Mouse (Mus musculus) liver, embryonic 14.5 days (tissue): ENCODE results near the gene P3h2. TPM values are rescaled to one million over a fixed set of nuclear protein-coding genes. Genes with fewer than 3 reads are reported as not detected.

Experiments used
- ATAC-seq: fragments of 200-750 bp; cut with Nextera tagmentation; 2 replicates; pipeline ENCODE4 v1.8.0; 2017; ENCODE audit warnings: moderate number of reproducible peaks, mild to moderate bottlenecking, moderate library complexity; ENCODE audit not compliant: insufficient read depth
- DNase-seq, 3 experiments: peaks; one replicate each; pipeline ENCODE4 v3.0.0-alpha.2; 2012 to 2013; ENCODE audit warnings: low read depth in 3 of 3, low spot score in 3 of 3
- H3K27ac ChIP-seq: fragments of 300-500 bp; sonication (generic); 2 replicates; pipeline ENCODE4 v1.5.1; 2014; ENCODE audit warnings: moderate library complexity, mild to moderate bottlenecking, control low read depth, inconsistent platforms
- H3K27me3 ChIP-seq: fragments of 300-500 bp; sonication (generic); 2 replicates; pipeline ENCODE4 v1.6.1; 2014; ENCODE audit warnings: mild to moderate bottlenecking, low read length, moderate library complexity; ENCODE audit not compliant: control insufficient read depth, insufficient read depth
- H3K36me3 ChIP-seq: fragments of 300-500 bp; sonication (generic); replicated peaks from 2 replicates; pipeline ENCODE4 v1.6.1; 2014; ENCODE audit warnings: low read depth; ENCODE audit not compliant: control insufficient read depth, insufficient read depth
- H3K4me1 ChIP-seq, 2 experiments: fragments of 200-500 bp in 1 of 2; fragments of 300-500 bp in 1 of 2; sonication (generic) in 1 of 2; replicated peaks; 2 replicates each; pipeline ENCODE4 v1.6.1; 2012 to 2014; ENCODE audit warnings: antibody characterized with exemption in 1 of 2, inconsistent platforms in 1 of 2, low read length in 1 of 2; ENCODE audit not compliant: control insufficient read depth in 2 of 2, insufficient read depth in 2 of 2
- H3K4me2 ChIP-seq: fragments of 300-500 bp; sonication (generic); 2 replicates; pipeline ENCODE4 v1.6.1; 2014; ENCODE audit warnings: low read depth, mild to moderate bottlenecking, control low read depth, moderate library complexity
- H3K4me3 ChIP-seq, 2 experiments: fragments of 200-500 bp in 1 of 2; fragments of 300-500 bp in 1 of 2; sonication (generic) in 1 of 2; 2 replicates each; pipeline ENCODE4 v1.5.1; 2012 to 2014; ENCODE audit warnings: low read depth in 2 of 2, low read length in 2 of 2, mild to moderate bottlenecking in 2 of 2, control low read depth in 1 of 2, inconsistent platforms in 1 of 2, moderate library complexity in 1 of 2; ENCODE audit not compliant: insufficient read depth in 1 of 2
- H3K9ac ChIP-seq: fragments of 300-500 bp; sonication (generic); replicated peaks from 2 replicates; pipeline ENCODE4 v1.6.1; 2014; ENCODE audit warnings: mild to moderate bottlenecking, control low read depth, moderate library complexity
- H3K9me3 ChIP-seq: fragments of 300-500 bp; sonication (generic); 2 replicates; pipeline ENCODE4 v1.6.1; 2016; ENCODE audit warnings: low read length, mixed read lengths; ENCODE audit not compliant: control insufficient read depth
- CTCF ChIP-seq: IDR thresholded peaks from 2 replicates; pipeline ENCODE4 v1.5.1; 2016; ENCODE audit warnings: antibody characterized with exemption, low read depth, control low read depth
- EP300 ChIP-seq: IDR thresholded peaks from 2 replicates; pipeline ENCODE4 v1.6.1; 2016; ENCODE audit warnings: antibody characterized with exemption, low read depth
- WGBS: fragments of 180-500 bp; shearing (Covaris S2); extraction: QIAGEN DNeasy Blood & Tissue Kit; methylation state at CpG from one replicate; pipeline ENCODE4 v1.1.7; 2014; ENCODE audit not compliant: insufficient replicate concordance; 5-methylcytosine and 5-hydroxymethylcytosine counted together
- polyA plus RNA-seq, 2 experiments: library from polyadenylated mRNA; depleted of rRNA in 1 of 2; stranded (reverse) in 1 of 2; unstranded in 1 of 2; fragments of >200 nt; fragmentation: Nextera tagmentation in 1 of 2; extraction: Ambion mirVana in 1 of 2; gene quantifications; 2 replicates each; pipeline versions ENCODE4 v1.2.1 to v1.2.3; 2012 to 2014

The P3h2 gene
- polyA plus RNA-seq, 2 experiments = 0.86 to 0.89 TPM

DNA sequence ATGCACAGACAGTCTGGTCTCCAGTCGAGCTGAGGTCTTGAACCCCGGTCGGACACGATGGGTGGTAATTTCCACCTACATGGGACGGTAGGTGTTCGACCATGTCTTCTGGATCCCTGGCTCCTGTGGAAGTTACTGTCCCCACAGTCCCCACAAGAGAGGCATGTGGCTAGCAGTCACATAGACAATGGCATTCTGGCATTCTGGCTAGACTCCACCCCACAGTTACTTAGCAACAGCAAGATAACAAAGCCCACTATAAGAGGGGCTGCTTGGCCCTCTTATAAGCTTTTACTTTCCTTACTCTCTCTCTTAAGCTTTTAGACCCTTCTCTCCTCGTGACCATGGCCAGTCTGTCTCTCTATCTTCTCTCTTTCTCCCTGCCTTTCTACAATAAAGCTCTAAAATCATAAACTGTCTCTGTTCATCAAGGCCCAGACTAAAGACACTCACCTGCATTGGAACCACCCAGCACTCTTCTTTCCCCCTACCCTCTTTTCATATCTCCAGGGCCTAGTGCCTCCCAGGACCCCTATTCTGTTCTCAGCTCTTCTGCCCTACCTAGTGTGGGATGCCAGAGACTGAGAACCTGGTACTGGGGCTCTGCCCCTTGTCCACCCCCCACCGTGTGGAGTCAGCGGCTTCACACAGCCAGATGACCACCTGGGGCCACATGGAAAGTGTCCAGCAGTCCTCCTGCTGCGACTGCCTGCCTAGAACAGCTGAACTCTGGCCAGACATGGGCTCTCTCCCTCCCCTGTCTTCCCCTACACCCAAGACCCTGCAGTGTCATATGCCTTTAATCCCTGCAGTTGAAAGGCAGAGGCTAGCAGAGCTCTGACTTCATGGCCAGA, 28.1 kb downstream of the P3h2 start:
- no peak for ATAC-seq

DNA sequence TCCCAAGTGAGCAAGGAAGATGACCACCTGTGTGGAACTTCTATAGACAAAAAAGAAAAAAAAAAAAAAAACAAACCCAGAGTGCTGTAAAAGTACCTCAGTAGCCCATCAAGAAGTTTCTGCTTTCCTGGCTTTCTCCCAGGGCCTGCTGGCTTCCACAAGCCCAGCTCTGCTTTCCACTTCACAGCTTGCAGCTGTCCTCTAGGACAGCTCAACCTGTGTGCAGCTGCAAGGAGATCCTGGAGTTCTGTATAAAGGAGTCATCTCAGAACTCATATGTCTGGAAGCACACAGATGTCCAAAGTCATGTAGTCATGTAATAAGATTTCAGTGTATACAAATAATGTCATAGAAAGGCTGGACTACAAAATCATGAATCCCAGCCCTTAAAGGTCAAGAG, 30.5 kb downstream of the P3h2 start:
- Histone ChIP-seq H3K36me3 (no peaks in the 10 kb centered on the region), H3K27me3 (no peaks in the 10 kb centered on the region), H3K4me2 (no peak overlapping the region), H3K4me3 (no peak overlapping the region), H3K4me1 (peaks cover 0 to 2% of the 10 kb centered on the region in 2 experiments; a peak in 1 of 4 replicates), H3K9ac (no peak overlapping the region), H3K27ac (no peak overlapping the region), H3K9me3 (no peaks in the 10 kb centered on the region)
- no peak for TF ChIP-seq EP300
- no peak for TF ChIP-seq CTCF
- DNase-seq (no peak), ATAC-seq (no peak)

More for the DNA sequence above, 28.1 kb downstream of the P3h2 start:
- Histone ChIP-seq H3K4me2 (no peak overlapping the region), H3K9ac (no peak overlapping the region), H3K9me3 (no peaks in the 10 kb centered on the region), H3K27ac (no peak overlapping the region), H3K36me3 (no peaks in the 10 kb centered on the region), H3K4me1 (peaks cover 0 to 2% of the 10 kb centered on the region in 2 experiments; a peak in 1 of 4 replicates), H3K27me3 (no peaks in the 10 kb centered on the region), H3K4me3 (no peak overlapping the region)
- no peak for TF ChIP-seq EP300
- TF ChIP-seq CTCF = no peak
- no peak for DNase-seq
- WGBS = 64% methylated on average over 10 of the region's 10 CpGs

DNA sequence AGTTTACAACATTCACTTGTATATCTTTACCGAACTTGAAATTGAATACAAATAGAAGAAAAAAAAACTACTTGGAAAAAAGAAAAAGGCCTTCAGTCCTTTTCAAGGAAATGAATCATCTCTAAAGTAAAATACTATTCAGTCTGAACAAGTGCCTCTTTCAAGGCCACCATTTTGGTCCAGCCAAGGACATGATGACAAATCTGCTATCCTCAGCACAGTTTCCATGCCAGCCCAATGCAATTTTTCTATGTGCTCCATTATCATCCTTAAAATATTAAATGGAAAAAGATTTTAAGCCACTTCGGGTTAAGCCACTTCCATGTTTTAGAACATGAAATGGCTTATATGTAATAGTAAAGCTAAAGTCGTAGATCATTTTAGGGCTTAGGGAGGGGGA, 35.2 kb downstream of the P3h2 start:
- Histone ChIP-seq H3K36me3 (no peaks in the 10 kb centered on the region), H3K4me3 (no peak overlapping the region), H3K27me3 (no peaks in the 10 kb centered on the region), H3K27ac (no peak overlapping the region), H3K9me3 (no peaks in the 10 kb centered on the region), H3K9ac (no peak overlapping the region), H3K4me1 (no peaks in the 10 kb centered on the region), H3K4me2 (no peak overlapping the region)
- TF ChIP-seq CTCF (no peak), EP300 (no peak)
- no peak for ATAC-seq
- WGBS = 66% methylated on average over 3 of the region's 3 CpGs
- no peak for DNase-seq

DNA sequence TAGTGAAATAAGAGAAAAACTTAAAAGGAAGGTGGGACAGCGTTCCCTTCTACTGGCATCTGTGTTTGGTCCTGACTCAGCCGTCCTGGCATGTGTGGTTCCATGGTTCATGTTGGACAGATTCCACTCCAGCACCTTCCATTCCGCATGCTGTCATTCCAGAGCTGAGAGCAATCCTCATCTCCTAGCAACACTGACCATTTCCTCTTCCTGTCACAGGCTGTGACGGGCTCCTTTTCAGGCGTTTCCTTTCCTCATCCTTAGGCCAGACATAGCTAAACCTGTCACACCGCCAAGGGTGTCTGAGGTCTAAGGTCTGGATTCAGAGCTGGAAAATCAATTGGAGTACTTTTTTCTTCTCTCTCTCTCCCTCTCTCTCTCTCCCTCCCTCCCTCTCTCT, 40.5 kb downstream of the P3h2 start:
- H3K27ac ChIP-seq = no peak overlapping the region
- no peaks in the 10 kb centered on the region for H3K4me1 ChIP-seq
- no peaks in the 10 kb centered on the region for H3K9me3 ChIP-seq
- no peak overlapping the region for H3K9ac ChIP-seq
- ATAC-seq (no peak), DNase-seq (no peak)
- H3K36me3 ChIP-seq = no peaks in the 10 kb centered on the region
- no peak overlapping the region for H3K4me3 ChIP-seq
- WGBS = 21% methylated on average over 6 of the region's 6 CpGs
- H3K4me2 ChIP-seq = no peak overlapping the region
- TF ChIP-seq EP300 (no peak), CTCF (no peak)
- H3K27me3 ChIP-seq = no peaks in the 10 kb centered on the region

DNA sequence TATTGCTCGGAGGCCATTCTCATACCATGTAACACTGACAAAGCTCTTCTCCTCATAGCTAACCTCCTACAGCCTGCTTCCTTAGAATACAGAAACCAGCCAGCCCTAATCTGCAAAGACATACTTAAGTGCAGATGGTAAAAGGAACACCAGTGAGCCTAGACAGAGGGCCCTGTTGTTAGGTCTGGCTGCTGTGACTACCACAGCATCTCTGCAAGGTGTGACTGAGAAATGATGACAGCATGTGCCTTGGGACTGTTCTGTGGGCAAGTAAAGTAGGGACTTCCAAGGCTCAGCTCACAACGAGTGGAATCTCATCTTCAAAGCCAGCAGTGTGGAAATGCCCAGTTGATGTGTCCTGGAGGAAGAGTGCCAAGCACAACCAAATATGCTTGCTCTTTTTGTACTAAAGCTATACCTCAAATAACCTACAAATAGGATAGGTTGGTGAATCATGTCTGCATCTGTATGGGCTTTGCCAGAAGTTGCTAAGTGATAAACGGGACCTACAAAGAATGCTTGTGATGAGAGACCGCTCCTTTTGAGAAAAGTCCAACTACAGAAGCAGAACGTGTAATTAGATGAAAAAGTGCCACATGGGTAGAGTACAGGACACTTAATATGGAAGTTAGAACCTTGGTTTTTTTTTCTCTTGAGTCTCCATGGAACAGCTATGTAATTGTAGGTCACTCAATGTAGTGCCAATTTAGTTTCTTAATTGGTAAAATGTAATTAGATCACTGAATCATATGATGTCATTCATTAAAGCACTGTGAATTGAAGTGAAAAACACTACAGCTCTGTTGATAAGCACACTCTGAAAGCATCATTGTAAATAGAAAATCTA, 45.1 kb downstream of the P3h2 start:
- no peaks in the 10 kb centered on the region for H3K27me3 ChIP-seq
- no peak for DNase-seq
- H3K4me1 ChIP-seq = no peaks in the 10 kb centered on the region
- H3K9ac ChIP-seq = no peak overlapping the region
- H3K9me3 ChIP-seq = no peaks in the 10 kb centered on the region
- TF ChIP-seq CTCF (no peak), EP300 (no peak)
- H3K27ac ChIP-seq = no peak overlapping the region
- H3K36me3 ChIP-seq = no peaks in the 10 kb centered on the region
- H3K4me3 ChIP-seq = no peak overlapping the region
- no peak for ATAC-seq
- no peak overlapping the region for H3K4me2 ChIP-seq
- WGBS = 58% methylated on average over 5 of the region's 5 CpGs
